Mouse (Mus musculus) hindbrain, postnatal 0 days (tissue): ENCODE measurements around the gene Naga. TPM values are rescaled to one million over a fixed set of nuclear protein-coding genes. Genes with fewer than 3 reads are reported as not detected.

Source experiments
- ATAC-seq: fragments of 200-750 bp; cut with Nextera tagmentation; 2 replicates; pipeline ENCODE4 v1.8.0; 2017; ENCODE audit warnings: mild to moderate bottlenecking, moderate TSS enrichment, moderate library complexity
- DNase-seq: peaks from one replicate; pipeline ENCODE4 v3.0.0-alpha.2; 2015; ENCODE audit warnings: low spot score
- H3K27ac ChIP-seq: fragments of 300-500 bp; sonication (generic); 2 replicates; pipeline ENCODE4 v1.5.1; 2014; ENCODE audit warnings: mild to moderate bottlenecking
- H3K27me3 ChIP-seq: fragments of 300-500 bp; sonication (generic); 2 replicates; pipeline ENCODE4 v1.6.1; 2014; ENCODE audit warnings: low read length, mixed read lengths; ENCODE audit not compliant: insufficient read depth
- H3K36me3 ChIP-seq: fragments of 300-500 bp; sonication (generic); 2 replicates; pipeline ENCODE4 v1.6.1; 2014; ENCODE audit warnings: low read length, mixed read lengths; ENCODE audit not compliant: insufficient read depth
- H3K4me1 ChIP-seq: fragments of 300-500 bp; sonication (generic); 2 replicates; pipeline ENCODE4 v1.6.1; 2014; ENCODE audit warnings: antibody characterized with exemption, low read length, mixed read lengths; ENCODE audit not compliant: insufficient read depth
- H3K4me2 ChIP-seq: fragments of 300-500 bp; sonication (generic); 2 replicates; pipeline ENCODE4 v1.6.1; 2014; ENCODE audit warnings: low read depth, mild to moderate bottlenecking, low read length, moderate library complexity, mixed read lengths
- H3K4me3 ChIP-seq: fragments of 300-500 bp; sonication (generic); 2 replicates; pipeline ENCODE4 v1.5.1; 2014; ENCODE audit warnings: low read length
- H3K9ac ChIP-seq: fragments of 300-500 bp; sonication (generic); replicated peaks from 2 replicates; pipeline ENCODE4 v1.6.1; 2014; ENCODE audit warnings: mild to moderate bottlenecking, low read length, moderate library complexity, mixed read lengths
- H3K9me3 ChIP-seq: fragments of 300-500 bp; sonication (generic); 2 replicates; pipeline ENCODE4 v1.6.1; 2016; ENCODE audit warnings: low read length, mixed read lengths
- CTCF ChIP-seq: IDR thresholded peaks from 2 replicates; pipeline ENCODE4 v1.5.1; 2016; ENCODE audit warnings: antibody characterized with exemption, control low read depth, low read depth
- WGBS: fragments of 180-500 bp; shearing (Covaris S2); extraction: QIAGEN DNeasy Blood & Tissue Kit; methylation state at CpG from one replicate; pipeline ENCODE4 v1.1.7; 2014; 5-methylcytosine and 5-hydroxymethylcytosine counted together
- polyA plus RNA-seq: library from polyadenylated mRNA; unstranded; fragments of >200 nt; fragmentation: Nextera tagmentation; extraction: Ambion mirVana; gene quantifications from 2 replicates; pipeline ENCODE4 v1.2.1, GENCODE M21; 2015
- total RNA-seq: library from RNA; depleted of rRNA; stranded (reverse); fragments of >200 nt; gene quantifications from 2 replicates; pipeline ENCODE4 v1.2.3, GENCODE M21; 2014

Naga gene
- total and polyA plus RNA-seq, 2 experiments from 2014 or later = 36.9 to 41.6 TPM

DNA sequence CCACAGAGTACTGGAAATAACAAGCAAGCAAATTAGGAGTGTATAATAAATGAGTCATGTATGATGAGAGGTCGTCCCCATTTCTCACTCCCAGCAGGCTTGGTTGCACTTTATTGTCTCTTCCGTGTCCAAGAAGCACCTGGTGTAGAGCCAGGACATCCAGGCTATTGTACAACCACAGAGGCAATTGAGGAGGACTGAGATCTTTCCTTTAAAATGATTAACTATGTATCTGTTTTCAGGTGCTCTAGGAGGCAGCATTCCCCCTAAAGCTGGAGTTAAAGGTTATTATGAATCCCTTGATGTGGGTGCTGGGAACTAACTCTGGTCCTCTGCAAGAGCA is 10.2 kb upstream of the Naga start:
- TF ChIP-seq CTCF = no peak
- DNase-seq = no peak
- Histone ChIP-seq H3K36me3 (peaks cover 28% of the 10 kb centered on the region), H3K27me3 (no peaks in the 10 kb centered on the region), H3K27ac (no peak overlapping the region), H3K9me3 (no peaks in the 10 kb centered on the region), H3K4me3 (no peak overlapping the region), H3K4me1 (peaks cover 16% of the 10 kb centered on the region), H3K4me2 (no peak overlapping the region), H3K9ac (no peak overlapping the region)
- ATAC-seq = no peak
- WGBS = 83% methylated on average over 2 of the region's 2 CpGs

- H3K36me3 ChIP-seq = peaks cover 28% of the 10 kb centered on the region
- H3K4me3 ChIP-seq = no peak overlapping the region
- TF ChIP-seq CTCF = no peak
- no peak overlapping the region for H3K4me2 ChIP-seq
- no peaks in the 10 kb centered on the region for H3K9me3 ChIP-seq
- H3K9ac ChIP-seq = no peak overlapping the region
- H3K4me1 ChIP-seq = peaks cover 16% of the 10 kb centered on the region
- no peak for ATAC-seq
- H3K27me3 ChIP-seq = no peaks in the 10 kb centered on the region
- 87% methylated on average over 8 of the region's 8 CpGs for WGBS
- no peak overlapping the region for H3K27ac ChIP-seq
- DNase-seq = no peak
Observed at GRCm38 (mm10) chr15:82348258-82348998, 9.7 kb upstream of the Naga start.

DNA sequence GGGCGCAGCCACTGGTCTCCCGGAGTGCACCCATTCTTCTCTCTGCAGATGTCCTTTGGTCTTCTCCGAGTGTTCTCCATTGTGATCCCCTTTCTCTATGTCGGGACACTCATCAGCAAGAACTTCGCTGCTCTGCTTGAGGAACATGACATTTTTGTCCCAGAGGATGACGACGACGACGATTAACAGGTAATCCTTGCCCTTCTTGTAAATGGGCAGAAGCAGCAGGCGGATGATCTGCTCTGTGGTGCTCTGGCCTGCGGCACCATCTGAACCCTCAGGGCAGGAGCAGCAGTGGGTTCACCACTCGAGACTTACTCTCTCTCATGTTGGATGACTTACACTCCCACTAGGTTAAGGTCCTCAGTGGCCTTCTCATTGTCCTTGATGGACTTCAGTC is 9.1 kb upstream of the Naga start:
- TF ChIP-seq CTCF = no peak
- no peaks in the 10 kb centered on the region for H3K27me3 ChIP-seq
- DNase-seq = no peak
- H3K4me2 ChIP-seq = no peak overlapping the region
- 0 out of 2 replicates have a peak overlapping the region, but pooled peaks have one; percentile 51 for H3K27ac ChIP-seq
- peaks cover 28% of the 10 kb centered on the region for H3K36me3 ChIP-seq
- H3K4me3 ChIP-seq = no peak overlapping the region
- no peak for ATAC-seq
- H3K9me3 ChIP-seq = no peaks in the 10 kb centered on the region
- peaks cover 14% of the 10 kb centered on the region for H3K4me1 ChIP-seq
- WGBS = 95% methylated on average over 12 of the region's 12 CpGs
- no peak overlapping the region for H3K9ac ChIP-seq

DNA sequence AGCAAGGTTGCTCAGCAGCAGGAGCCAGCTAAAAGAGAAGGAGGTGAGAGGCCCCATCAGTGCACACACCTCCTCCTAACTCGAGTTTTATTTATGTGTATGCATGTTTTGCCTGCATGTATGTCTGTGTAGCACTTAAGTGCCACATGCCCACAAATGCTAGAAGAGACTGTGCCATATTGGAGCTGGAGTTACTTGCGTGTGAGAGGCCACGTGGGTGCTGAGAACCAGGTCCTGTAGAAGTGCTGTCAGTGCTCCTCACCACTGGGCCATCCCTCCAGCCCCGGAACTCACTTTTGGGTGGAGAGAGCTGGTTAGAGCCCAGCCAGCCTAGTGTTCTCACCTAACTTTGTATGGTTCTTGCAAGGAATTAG is 8.6 kb upstream of the Naga start:
- WGBS = 85% methylated on average over 4 of the region's 4 CpGs
- Histone ChIP-seq H3K27ac (peak overlapping the region; percentile 51; the same call in 1 of the 2 replicates), H3K4me2 (peak overlapping the region; percentile 81), H3K9me3 (no peaks in the 10 kb centered on the region), H3K9ac (no peak overlapping the region; the same call in 1 of the 2 replicates), H3K36me3 (peaks cover 28% of the 10 kb centered on the region), H3K4me3 (peak overlapping the region; percentile 67), H3K27me3 (no peaks in the 10 kb centered on the region), H3K4me1 (peaks cover 10% of the 10 kb centered on the region; the same call in 1 of the 2 replicates)
- no peak for TF ChIP-seq CTCF
- DNase-seq (no peak), ATAC-seq (no peak)

GRCm38 (mm10) chr15:82346580-82347302 is 8.0 kb upstream of the Naga start:
- peak overlapping the region; percentile 81 for H3K4me2 ChIP-seq
- 50% methylated on average over 14 of the region's 14 CpGs for WGBS
- H3K4me3 ChIP-seq = peak overlapping the region; percentile 67
- H3K36me3 ChIP-seq = peaks cover 28% of the 10 kb centered on the region
- peaks cover 10% of the 10 kb centered on the region; the same call in 1 of the 2 replicates for H3K4me1 ChIP-seq
- no peaks in the 10 kb centered on the region for H3K9me3 ChIP-seq
- H3K9ac ChIP-seq = peak overlapping the region; percentile 69
- no peak for ATAC-seq
- TF ChIP-seq CTCF = peak; percentile 28; the same call in 1 of the 2 replicates
- H3K27me3 ChIP-seq = no peaks in the 10 kb centered on the region
- DNase-seq = no peak
- H3K27ac ChIP-seq = peak overlapping the region; percentile 88

GRCm38 (mm10) chr15:82345820-82346470 is 7.2 kb upstream of the Naga start:
- no peaks in the 10 kb centered on the region for H3K9me3 ChIP-seq
- no peaks in the 10 kb centered on the region for H3K27me3 ChIP-seq
- no peak for TF ChIP-seq CTCF
- WGBS = under 1% methylated on average over 51 of the region's 51 CpGs
- ATAC-seq = peak; percentile 99
- H3K4me3 ChIP-seq = peak overlapping the region; percentile 67
- peak overlapping the region; percentile 88 for H3K27ac ChIP-seq
- peak overlapping the region; percentile 69 for H3K9ac ChIP-seq
- DNase-seq = peak; percentile 99
- H3K36me3 ChIP-seq = peaks cover 28% of the 10 kb centered on the region
- peaks cover 14% of the 10 kb centered on the region for H3K4me1 ChIP-seq
- H3K4me2 ChIP-seq = peak overlapping the region; percentile 81
